In the genomic region with DNA sequence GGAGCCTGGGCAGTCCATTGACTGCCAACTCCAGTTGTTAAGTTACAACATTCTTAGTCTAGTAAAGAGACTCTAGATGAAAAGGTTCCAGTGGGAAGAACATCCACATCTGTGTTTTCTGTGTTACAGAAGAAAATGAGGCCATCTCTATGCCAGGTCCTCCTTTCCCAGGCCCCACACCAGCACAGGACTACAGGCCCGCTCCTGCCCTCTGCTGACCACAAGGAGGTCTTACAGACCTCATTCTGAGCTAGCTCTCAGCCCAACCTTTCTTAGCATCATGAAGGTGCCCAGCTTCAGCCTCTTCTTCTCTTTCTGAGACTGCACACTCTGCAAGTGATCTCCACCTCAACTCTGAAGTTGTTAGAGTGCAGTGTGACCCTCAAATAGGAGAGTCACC, we compare ENCODE assay signal across 22 mouse cellular contexts. TPM values are rescaled to one million over a fixed set of nuclear protein-coding genes. Genes with fewer than 3 reads are reported as not detected.
DNase-seq lines count a peak whose midpoint lies in the region; ATAC-seq lines count a peak whose summit lies in the region.
"Not testable (repeated sequence)": the region's sequence is repeated elsewhere in the genome, so short reads cannot be mapped to it uniquely, and the experiment has no call there.
"Had no signal": no experiment of that assay in that cellular context is flagged by ENCODE, and none has a peak within 500 bp of the region (broad histone marks: within the 10 kb centered on the region; RNA-seq: fewer than 3 reads in every experiment).

No protein-coding gene starts in this region.

- H3K9me3 ChIP-seq in liver, embryonic 11.5 days (ENCODE audit: control insufficient read depth, low read length); liver, embryonic 13.5 days (replicated peaks); liver, embryonic 16.5 days (replicated peaks; ENCODE audit: control insufficient read depth, low read length): not testable (repeated sequence)

- no CpG with 5 or more reads among the region's 1 CpGs for WGBS in liver, embryonic 11.5 days
- WGBS in liver, embryonic 13.5 days (ENCODE audit: insufficient replicate concordance), result no CpG with 5 or more reads among the region's 1 CpGs
- WGBS in liver, embryonic 16.5 days (ENCODE audit: insufficient replicate concordance), result no CpG with 5 or more reads among the region's 1 CpGs

- H3K9ac ChIP-seq in liver, embryonic 11.5 days (ENCODE audit: low read depth, low read length); liver, embryonic 13.5 days; liver, embryonic 16.5 days (ENCODE audit: low read depth, low read length): not testable (repeated sequence)

- H3K4me2 ChIP-seq in liver, embryonic 11.5 days; liver, embryonic 13.5 days; liver, embryonic 16.5 days (ENCODE audit: low read depth, low read length): not testable (repeated sequence)

- H3K4me3 ChIP-seq in liver, embryonic 11.5 days (ENCODE audit: low read depth, low read length); liver, embryonic 13.5 days (replicated peaks); liver, embryonic 16.5 days (ENCODE audit: low read depth, low read length): not testable (repeated sequence)

- peak; percentile 52; the same call in 1 of the 2 replicates for ATAC-seq in frontal cortex, adult (ENCODE audit: low TSS enrichment)
- ATAC-seq in hematopoietic stem cell, adult 5-6 weeks (replicated peaks in 1 of 2; ENCODE audit: insufficient read depth in 1 of 2, low FRiP score in 2 of 2, low TSS enrichment in 1 of 2, low read depth in 1 of 2, poor library complexity in 2 of 2, severe bottlenecking in 2 of 2), result peak; percentile 82 to 92
- peak; percentile 73 for ATAC-seq in liver, embryonic 11.5 days (replicated peaks; ENCODE audit: low FRiP score)
- peak; percentile 74 for ATAC-seq in liver, embryonic 13.5 days (ENCODE audit: low read depth)
- ATAC-seq in liver, embryonic 16.5 days (ENCODE audit: low read depth), result peak; percentile 43; the same call in 1 of the 2 replicates
- peak; percentile 88 for ATAC-seq in megakaryocyte progenitor cell, adult 5-6 weeks (replicated peaks; ENCODE audit: poor library complexity)
- peak; percentile 75; the same call in 1 of the 2 replicates for ATAC-seq in monocyte, adult 5-6 weeks (replicated peaks; ENCODE audit: insufficient number of reproducible peaks, low FRiP score, low TSS enrichment, poor library complexity, severe bottlenecking)

- H3K4me1 ChIP-seq in liver, embryonic 11.5 days (replicated peaks; ENCODE audit: control insufficient read depth, insufficient read depth, low read length); liver, embryonic 13.5 days (replicated peaks); liver, embryonic 16.5 days (ENCODE audit: control insufficient read depth, low read depth, low read length): not testable (repeated sequence)

- H3K36me3 ChIP-seq in liver, embryonic 11.5 days (ENCODE audit: control insufficient read depth, insufficient read depth, low read length); liver, embryonic 13.5 days; liver, embryonic 16.5 days (ENCODE audit: control insufficient read depth, insufficient read depth): not testable (repeated sequence)

- H3K27me3 ChIP-seq in liver, embryonic 11.5 days (replicated peaks; ENCODE audit: control insufficient read depth, insufficient read depth, low read length); liver, embryonic 13.5 days; liver, embryonic 16.5 days (ENCODE audit: control insufficient read depth, insufficient read depth, low read depth, low read length): not testable (repeated sequence)

- not testable (repeated sequence) for H3K27ac ChIP-seq in liver, embryonic 11.5 days (ENCODE audit: low read depth, low read length); liver, embryonic 13.5 days; liver, embryonic 16.5 days (ENCODE audit: low read length)

- not testable (repeated sequence) for DNase-seq in liver, embryonic 11.5 days (ENCODE audit: low spot score); liver, embryonic 13.5 days

RNA-seq across cellular contexts. Expression of a gene that starts 2.4 kb away (rescaled TPM):
- total RNA-seq in hematopoietic stem cell, adult 5-6 weeks (2017), result 31.6 and 48.0 TPM in 2 replicates
- 8.9 and 10.3 TPM in 2 replicates for polyA plus RNA-seq in liver, embryonic 11.5 days (2014; fragmentation: Nextera tagmentation; extraction: Ambion mirVana)
- polyA plus RNA-seq in liver, embryonic 13.5 days (2015; fragmentation: Nextera tagmentation; extraction: Ambion mirVana), result 10.1 and 11.0 TPM in 2 replicates
- polyA plus RNA-seq in liver, embryonic 16.5 days (2015; fragmentation: Nextera tagmentation; extraction: Ambion mirVana), result 26.0 and 26.5 TPM in 2 replicates
- total RNA-seq in megakaryocyte progenitor cell, adult 5-6 weeks (2015), result 8.2 and 25.7 TPM in 2 replicates
- 11.1 and 20.4 TPM in 2 replicates for total RNA-seq in megakaryocyte progenitor cell, adult 5-6 weeks (2017)
- 1,412 to 3,555 TPM (median 3,137 TPM) in 3 replicates for total RNA-seq in monocyte, adult 5-6 weeks (2017)
- total RNA-seq: ES-E14, MEL had no signal
- polyA plus RNA-seq: C2C12; embryonic facial prominence, embryonic 10.5 days; embryonic facial prominence, embryonic 12.5 days; embryonic facial prominence, embryonic 14.5 days; forebrain, embryonic 11.5 days; forebrain, embryonic 13.5 days; forebrain, embryonic 15.5 days had no signal

RNA-seq across cellular contexts. Expression of a gene that starts 23.6 kb away (rescaled TPM):
- not detected in 2 replicates for total RNA-seq in hematopoietic stem cell, adult 5-6 weeks (2017)
- not detected in 2 replicates for polyA plus RNA-seq in liver, embryonic 11.5 days (2014; fragmentation: Nextera tagmentation; extraction: Ambion mirVana)
- not detected in 2 replicates for polyA plus RNA-seq in liver, embryonic 13.5 days (2015; fragmentation: Nextera tagmentation; extraction: Ambion mirVana)
- polyA plus RNA-seq in liver, embryonic 16.5 days (2015; fragmentation: Nextera tagmentation; extraction: Ambion mirVana), result not detected in 2 replicates
- not detected in 2 replicates for total RNA-seq in megakaryocyte progenitor cell, adult 5-6 weeks (2015)
- total RNA-seq in megakaryocyte progenitor cell, adult 5-6 weeks (2017), result not detected in 2 replicates
- not detected in 3 replicates for total RNA-seq in monocyte, adult 5-6 weeks (2017)
- total RNA-seq: adrenal gland, adult 2 months; adrenal gland, postnatal 10 days; adrenal gland, postnatal 25 days; adrenal gland, postnatal 4 days; ES-E14; MEL had no signal
- polyA plus RNA-seq: adrenal gland, adult 2 months; brain, embryonic 14.5 days; C2C12; cortical plate, adult 2 months; embryonic facial prominence, embryonic 10.5 days; embryonic facial prominence, embryonic 12.5 days; embryonic facial prominence, embryonic 14.5 days; forebrain, embryonic 11.5 days; forebrain, embryonic 13.5 days; forebrain, embryonic 15.5 days had no signal

Comparison
In these comparisons a context has a peak if more than half of its experiments do, and no peak if none do; other contexts are left out.
1. RNA of a gene that starts 2.4 kb away (total RNA-seq): 1,412 to 3,555 TPM in monocyte, adult 5-6 weeks; 31.6 to 48.0 TPM in hematopoietic stem cell, adult 5-6 weeks and 8.2 to 25.7 TPM in megakaryocyte progenitor cell, adult 5-6 weeks; every median in the first group is over 10 times any median in the second.
2. Peak in every context shown above with its lines, with median percentiles within 50 percentile points of each other: ATAC-seq.